In genomic region chr3:28332316-28332715, GRCm38 (mm10) we compare ENCODE assay signal across 23 mouse cellular contexts.
DNase-seq lines count a peak whose midpoint lies in the region; ATAC-seq and TF ChIP-seq lines count a peak whose summit lies in the region.
"Had no signal": no experiment of that assay in that cellular context is flagged by ENCODE, and none has a peak within 500 bp of the region (broad histone marks: within the 10 kb centered on the region; RNA-seq: fewer than 3 reads in every experiment).

No protein-coding gene starts in this region.

- no peak for TF ChIP-seq CTCF in lung, embryonic 14.5 days (IDR thresholded peaks at IDR 0.05; ENCODE audit: low read depth)
- no peak for TF ChIP-seq CTCF in lung, adult 2 months (IDR thresholded peaks at IDR 0.05; ENCODE audit: insufficient read depth, low read length)
- TF ChIP-seq CTCF in brain, embryonic 14.5 days (IDR thresholded peaks at IDR 0.05; ENCODE audit: borderline replicate concordance, extremely low read depth, insufficient read depth, insufficient read length) = no peak

- DNase-seq in forebrain, embryonic 14.5 days (ENCODE audit: low spot score) = peak; percentile 79
- DNase-seq in forebrain, embryonic 11.5 days (ENCODE audit: low spot score) = no peak
- peak; percentile 15 for DNase-seq in lung, embryonic 14.5 days
- no peak for DNase-seq in lung, adult 2 months
- DNase-seq in MN1 (ENCODE audit: low spot score) = peak; percentile 14
- peak; percentile 87 for DNase-seq in brain, embryonic 14.5 days (ENCODE audit: low read depth)
- DNase-seq in layer of hippocampus, adult 9-10 months (ENCODE audit: low spot score) = no peak
- DNase-seq: adrenal gland, adult 2 months; adrenal gland, postnatal 25 days; cerebellum, adult 11-12 months; cerebellum, adult 9-10 months; gastrocnemius, postnatal 14 days; heart, adult 2 months; heart, postnatal 14 days had no signal

- H3K4me1 ChIP-seq in forebrain, embryonic 14.5 days (ENCODE audit: control insufficient read depth, insufficient read depth, low read length) = peaks cover 8% of the 10 kb centered on the region
- no peaks in the 10 kb centered on the region for H3K4me1 ChIP-seq in forebrain, embryonic 11.5 days (replicated peaks; ENCODE audit: control insufficient read depth, insufficient read depth, low read length)
- H3K4me1 ChIP-seq in lung, embryonic 14.5 days (ENCODE audit: insufficient read depth) = no peaks in the 10 kb centered on the region
- H3K4me1 ChIP-seq in lung, adult 2 months (ENCODE audit: control insufficient read depth, insufficient read depth, low read length) = no peaks in the 10 kb centered on the region; the same call in 1 of the 2 replicates
- H3K4me1 ChIP-seq: hindbrain, embryonic 10.5 days had no signal

- no peak overlapping the region for H3K4me3 ChIP-seq in forebrain, embryonic 14.5 days (ENCODE audit: low read depth, low read length)
- H3K4me3 ChIP-seq in forebrain, embryonic 11.5 days (ENCODE audit: low read depth, low read length) = no peak overlapping the region
- H3K4me3 ChIP-seq in lung, embryonic 14.5 days (ENCODE audit: low read depth, low read length) = no peak overlapping the region
- H3K4me3 ChIP-seq in lung, adult 2 months (replicated peaks; ENCODE audit: extremely low read depth, low read depth, low read length) = no peak overlapping the region
- H3K4me3 ChIP-seq: embryonic facial prominence, embryonic 10.5 days; heart, adult 2 months; heart, embryonic 15.5 days; hindbrain, embryonic 10.5 days; hindbrain, embryonic 15.5 days had no signal

- H3K27ac ChIP-seq in forebrain, embryonic 14.5 days (ENCODE audit: low read depth, low read length) = 0 out of 2 replicates have a peak overlapping the region, but pooled peaks have one; percentile 21
- H3K27ac ChIP-seq in forebrain, embryonic 11.5 days (ENCODE audit: low read depth, low read length) = no peak overlapping the region
- H3K27ac ChIP-seq in lung, embryonic 14.5 days (ENCODE audit: low read depth) = no peak overlapping the region
- H3K27ac ChIP-seq: embryonic facial prominence, embryonic 10.5 days; heart, adult 2 months; heart, embryonic 15.5 days; hindbrain, embryonic 10.5 days; hindbrain, embryonic 15.5 days had no signal

- 32% methylated on average over 5 of the region's 5 CpGs for WGBS in forebrain, embryonic 14.5 days
- 82% methylated on average over 5 of the region's 5 CpGs for WGBS in forebrain, embryonic 11.5 days
- 58% methylated on average over 5 of the region's 5 CpGs for WGBS in lung, embryonic 14.5 days
- WGBS in lung, adult 2 months = 68% methylated on average over 5 of the region's 5 CpGs

- ATAC-seq in forebrain, embryonic 14.5 days = peak; percentile 53; the same call in 1 of the 2 replicates
- no peak for ATAC-seq in forebrain, embryonic 11.5 days (replicated peaks; ENCODE audit: low FRiP score)
- no peak for ATAC-seq in lung, embryonic 14.5 days (ENCODE audit: insufficient read depth)
- no peak for ATAC-seq in megakaryocyte, adult 5-6 weeks (ENCODE audit: poor library complexity, severe bottlenecking)
- ATAC-seq: inflammation-experienced regulatory T-cells, adult 6 months; intestine, postnatal 0 days had no signal

- no peak overlapping the region for H3K4me2 ChIP-seq in forebrain, embryonic 14.5 days (ENCODE audit: low read length)
- no peak overlapping the region for H3K4me2 ChIP-seq in forebrain, embryonic 11.5 days (ENCODE audit: low read depth, low read length, severe bottlenecking)
- no peak overlapping the region for H3K4me2 ChIP-seq in lung, embryonic 14.5 days
- H3K4me2 ChIP-seq: heart, embryonic 11.5 days; heart, embryonic 15.5 days; hindbrain, embryonic 15.5 days had no signal

- no peak overlapping the region for H3K9ac ChIP-seq in forebrain, embryonic 14.5 days (ENCODE audit: low read length)
- no peak overlapping the region for H3K9ac ChIP-seq in forebrain, embryonic 11.5 days (ENCODE audit: low read length)
- H3K9ac ChIP-seq in lung, embryonic 14.5 days = no peak overlapping the region
- H3K9ac ChIP-seq: heart, embryonic 15.5 days; hindbrain, embryonic 15.5 days had no signal

- no peaks in the 10 kb centered on the region for H3K9me3 ChIP-seq in forebrain, embryonic 14.5 days (replicated peaks; ENCODE audit: control insufficient read depth, low read length)
- H3K9me3 ChIP-seq in forebrain, embryonic 11.5 days (ENCODE audit: control insufficient read depth, low read length) = no peaks in the 10 kb centered on the region
- no peaks in the 10 kb centered on the region for H3K9me3 ChIP-seq in lung, embryonic 14.5 days (ENCODE audit: low read depth, low read length)
- H3K9me3 ChIP-seq: embryonic facial prominence, embryonic 10.5 days; heart, embryonic 15.5 days; hindbrain, embryonic 10.5 days; hindbrain, embryonic 15.5 days had no signal

- no peaks in the 10 kb centered on the region for H3K27me3 ChIP-seq in forebrain, embryonic 14.5 days (replicated peaks; ENCODE audit: control insufficient read depth, insufficient read depth, low read length)
- H3K27me3 ChIP-seq in forebrain, embryonic 11.5 days (ENCODE audit: control insufficient read depth, insufficient read depth, low read length) = no peaks in the 10 kb centered on the region
- H3K27me3 ChIP-seq in lung, embryonic 14.5 days (ENCODE audit: insufficient read depth, low read length) = no peaks in the 10 kb centered on the region
- H3K27me3 ChIP-seq: CH12.LX; heart, embryonic 15.5 days; hindbrain, embryonic 15.5 days had no signal

- no peaks in the 10 kb centered on the region for H3K36me3 ChIP-seq in forebrain, embryonic 14.5 days (ENCODE audit: control insufficient read depth, insufficient read depth, low read length)
- no peaks in the 10 kb centered on the region for H3K36me3 ChIP-seq in forebrain, embryonic 11.5 days (ENCODE audit: control insufficient read depth, insufficient read depth, low read length)
- no peaks in the 10 kb centered on the region for H3K36me3 ChIP-seq in lung, embryonic 14.5 days (ENCODE audit: insufficient read depth)
- H3K36me3 ChIP-seq: embryonic facial prominence, embryonic 10.5 days; heart, embryonic 15.5 days; hindbrain, embryonic 10.5 days; hindbrain, embryonic 15.5 days had no signal

- TF ChIP-seq POLR2A in lung, adult 2 months (IDR thresholded peaks at IDR 0.05; ENCODE audit: borderline replicate concordance, extremely low read depth, low read depth, low read length) = no peak
- no peak for TF ChIP-seq POLR2A in brain, embryonic 14.5 days (IDR thresholded peaks at IDR 0.05; ENCODE audit: borderline replicate concordance, extremely low read depth, insufficient read depth, insufficient read length, poor library complexity, severe bottlenecking)

Comparison
In these comparisons a context has a peak if more than half of its experiments do, and no peak if none do; other contexts are left out.
1. DNase-seq: peak in forebrain, embryonic 14.5 days (single experiment), lung, embryonic 14.5 days (single experiment), MN1 (single experiment) and brain, embryonic 14.5 days (single experiment); none in forebrain, embryonic 11.5 days (single experiment), lung, adult 2 months (single experiment) and layer of hippocampus, adult 9-10 months (single experiment).